Mouse (Mus musculus): ENCODE results near the gene Palm.

Palm gene

DNA sequence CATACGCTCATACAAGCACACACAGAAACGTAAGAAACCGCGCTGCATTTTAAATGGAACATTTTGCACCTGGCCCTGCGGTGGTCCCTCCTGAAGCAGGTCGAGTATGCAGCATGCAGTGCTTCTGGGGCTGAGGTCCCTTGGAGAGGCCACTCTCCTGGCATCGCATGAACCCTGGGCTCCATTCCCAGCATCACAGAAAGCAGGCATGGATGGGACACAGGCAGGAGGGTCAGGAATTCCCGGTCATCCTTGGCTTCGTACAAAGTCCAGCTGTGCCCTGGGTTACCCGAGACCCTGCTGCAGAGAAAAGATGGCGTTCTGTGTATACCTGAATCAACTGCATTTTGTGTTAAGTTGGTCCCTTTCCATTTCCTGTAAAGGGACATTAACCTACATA is 7.1 kb downstream of the Palm start:
- DNase-seq: no peak

DNA sequence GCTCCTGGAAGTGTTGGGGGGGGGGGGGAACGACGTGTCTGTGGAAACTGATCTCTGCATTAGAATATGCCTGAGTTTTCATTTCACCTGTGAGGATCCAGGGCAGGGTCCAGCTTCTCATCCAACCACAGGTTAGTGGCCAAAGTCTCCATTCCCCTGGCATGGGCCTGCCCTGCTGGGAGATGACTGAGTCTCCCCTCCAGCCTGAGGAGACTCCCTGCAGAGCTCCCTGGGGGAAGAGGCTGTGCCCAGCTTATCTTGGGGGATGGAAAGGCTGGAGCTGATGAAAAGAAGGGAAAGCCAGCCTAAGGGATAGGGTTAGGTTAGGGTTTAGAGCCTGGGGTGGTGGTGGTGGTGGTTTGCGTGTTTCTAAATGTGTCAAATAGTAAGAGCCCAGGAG is 8.5 kb downstream of the Palm start:
- DNase-seq: no peak

DNA sequence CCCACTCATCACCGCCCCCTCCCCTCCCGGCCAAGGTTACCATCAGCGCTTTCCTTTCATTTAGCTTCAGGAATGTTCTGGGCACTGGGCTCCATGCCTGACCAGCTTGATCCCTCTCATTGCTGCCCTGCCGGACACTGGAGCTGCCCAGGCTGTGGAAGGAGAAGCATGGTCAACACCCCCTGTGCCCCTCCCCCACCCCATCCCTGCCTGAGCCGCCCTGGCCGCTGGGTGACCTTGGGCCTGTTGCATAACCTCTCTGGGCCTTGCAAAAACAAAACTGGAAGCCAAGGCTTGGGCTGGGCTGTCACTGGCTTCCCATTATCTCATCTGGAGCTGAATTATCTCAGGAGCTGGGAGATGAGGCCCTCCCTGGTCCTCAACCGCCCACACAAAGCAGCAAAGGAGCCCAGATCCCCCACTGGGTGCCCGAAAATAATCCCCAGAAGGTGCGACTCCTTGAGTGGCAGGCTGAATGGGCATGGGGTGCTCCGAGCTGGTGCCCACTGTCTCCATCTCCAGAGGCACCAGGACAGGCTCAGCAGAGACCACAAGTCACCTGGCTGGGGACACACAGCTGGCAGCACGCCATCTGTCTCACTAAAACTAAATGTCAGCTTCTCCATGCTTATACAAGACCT is 9.1 kb downstream of the Palm start:
- peak; percentile 33 to 51 for DNase-seq

DNA sequence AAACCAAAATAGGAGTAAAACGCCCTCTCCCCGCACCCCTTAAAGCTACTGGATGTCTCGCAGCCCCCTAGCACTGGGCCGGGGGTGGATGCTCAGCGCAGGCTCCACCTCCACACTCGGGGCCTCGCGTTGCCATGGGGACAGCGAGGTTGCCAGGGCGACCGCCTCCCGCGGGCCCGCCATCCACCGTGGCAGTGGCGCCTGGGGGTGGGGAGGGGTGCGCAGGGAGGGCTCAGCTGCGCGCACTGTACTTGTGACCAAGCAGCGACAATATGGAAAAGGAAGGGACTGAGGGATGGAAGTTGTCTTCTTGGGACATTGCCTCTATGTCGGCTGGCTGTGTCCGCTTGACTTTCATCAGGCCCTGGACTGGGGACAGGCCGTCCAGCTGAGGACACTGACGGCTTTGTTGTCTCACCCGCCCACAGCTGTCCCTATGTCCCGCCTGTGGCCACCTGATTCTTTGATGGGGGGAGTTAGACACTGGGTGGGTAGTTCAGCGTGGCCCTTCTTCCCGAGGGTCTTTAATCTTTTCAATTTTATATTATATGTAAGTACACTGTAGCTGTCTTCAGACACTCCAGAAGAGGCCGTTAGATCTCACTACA is 10.4 kb downstream of the Palm start:
- DNase-seq: peak; percentile 67 to 72

DNA sequence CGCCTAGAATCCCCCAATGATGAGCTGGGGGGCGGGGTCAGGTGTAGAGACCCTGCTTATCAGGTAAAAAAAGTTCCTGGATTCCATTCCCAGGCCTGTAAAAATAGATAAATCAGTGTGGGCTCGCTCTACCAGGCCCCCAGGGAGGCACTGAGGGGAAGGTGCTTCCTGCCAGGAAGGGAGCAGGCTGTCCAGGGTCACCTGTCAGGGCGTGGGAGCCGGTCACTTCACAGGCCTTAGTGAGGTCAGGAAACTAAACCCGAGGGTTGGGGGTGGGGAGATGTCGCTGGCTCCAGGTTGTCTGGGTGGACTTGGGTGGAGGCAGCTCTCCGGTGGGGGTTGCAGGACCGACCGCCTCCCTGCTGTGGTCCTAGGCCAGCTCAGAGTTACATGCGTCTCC is 12.3 kb downstream of the Palm start:
- no peak for DNase-seq

DNA sequence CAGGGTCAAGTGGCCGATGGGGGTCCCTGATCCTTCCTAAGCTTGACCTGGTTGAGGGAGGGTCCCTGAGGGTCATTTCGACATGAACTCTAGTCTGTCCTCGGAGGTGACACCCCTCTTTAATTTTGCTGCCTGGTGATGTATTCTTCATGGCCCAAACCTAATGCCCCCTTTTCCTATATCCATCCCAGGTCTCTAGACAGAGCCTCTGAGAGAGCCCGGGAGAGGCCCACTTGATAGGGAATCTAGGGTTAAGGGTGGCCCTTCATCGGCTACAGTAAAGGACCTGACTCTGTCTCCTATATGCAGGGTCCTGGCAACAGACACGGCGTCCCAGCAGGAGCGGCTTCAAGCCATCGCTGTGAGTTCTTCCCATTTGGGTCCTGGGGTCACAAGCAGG is 13.0 kb downstream of the Palm start:
- DNase-seq: no peak

DNA sequence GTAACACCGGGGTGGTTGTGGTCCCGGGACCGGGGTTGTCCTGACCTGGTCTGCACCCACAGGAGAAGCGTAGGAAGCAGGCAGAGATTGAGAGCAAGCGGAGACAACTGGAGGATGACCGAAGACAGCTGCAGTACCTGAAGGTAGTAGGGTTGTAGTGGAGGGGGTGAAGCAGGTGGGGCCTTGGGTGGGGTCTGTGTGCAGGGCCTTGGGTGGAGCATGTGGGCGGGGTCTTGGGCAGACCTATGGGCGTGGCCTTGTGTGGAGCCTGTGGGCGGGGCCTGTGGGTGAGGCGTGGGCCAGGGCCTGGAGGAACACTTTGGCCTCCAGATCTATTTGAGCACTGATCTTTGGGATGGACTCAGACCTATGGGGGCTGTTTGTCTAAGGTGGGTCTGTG is 13.6 kb downstream of the Palm start:
- DNase-seq: no peak

DNA sequence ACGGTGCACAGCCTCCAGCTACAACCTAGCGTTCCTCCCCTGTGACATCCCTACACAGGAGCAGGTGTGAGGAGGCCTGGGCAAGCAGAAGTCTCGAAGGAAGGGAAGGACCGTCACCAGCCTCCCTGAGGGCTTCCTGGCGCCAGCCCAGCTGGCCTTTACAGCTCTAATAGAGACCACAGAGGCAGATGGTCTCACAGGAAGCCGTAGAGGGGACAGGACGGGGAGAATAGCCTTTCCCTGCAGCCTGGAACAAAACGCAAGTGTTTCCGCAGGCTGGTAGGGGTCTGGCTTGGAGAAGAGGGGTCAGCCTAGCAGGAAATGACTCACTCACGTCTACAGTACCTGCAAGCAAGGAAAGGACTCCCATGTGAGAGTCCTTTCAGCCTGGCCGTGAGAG is 14.5 kb downstream of the Palm start:
- DNase-seq: peak; percentile 47 to 53

DNA sequence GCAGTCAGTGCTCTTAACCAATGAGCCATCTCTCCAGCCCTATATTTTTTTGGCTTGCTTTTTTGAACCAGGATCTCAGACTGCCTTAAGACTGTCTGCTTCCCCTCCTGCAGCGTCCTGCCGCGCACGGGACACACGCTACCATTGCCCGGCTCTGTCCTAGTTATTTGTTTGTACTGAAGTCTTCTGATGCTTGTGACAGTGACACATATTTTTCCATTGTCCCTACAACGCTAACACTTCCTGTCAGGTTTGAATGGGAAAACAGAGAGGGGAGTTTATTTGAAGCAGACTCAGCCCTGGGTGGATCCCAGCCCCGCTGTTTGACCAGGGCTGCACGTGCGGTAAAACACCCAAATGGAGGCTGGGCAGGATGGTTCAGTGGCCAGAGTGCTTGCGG is 15.4 kb downstream of the Palm start:
- no peak for DNase-seq

DNA sequence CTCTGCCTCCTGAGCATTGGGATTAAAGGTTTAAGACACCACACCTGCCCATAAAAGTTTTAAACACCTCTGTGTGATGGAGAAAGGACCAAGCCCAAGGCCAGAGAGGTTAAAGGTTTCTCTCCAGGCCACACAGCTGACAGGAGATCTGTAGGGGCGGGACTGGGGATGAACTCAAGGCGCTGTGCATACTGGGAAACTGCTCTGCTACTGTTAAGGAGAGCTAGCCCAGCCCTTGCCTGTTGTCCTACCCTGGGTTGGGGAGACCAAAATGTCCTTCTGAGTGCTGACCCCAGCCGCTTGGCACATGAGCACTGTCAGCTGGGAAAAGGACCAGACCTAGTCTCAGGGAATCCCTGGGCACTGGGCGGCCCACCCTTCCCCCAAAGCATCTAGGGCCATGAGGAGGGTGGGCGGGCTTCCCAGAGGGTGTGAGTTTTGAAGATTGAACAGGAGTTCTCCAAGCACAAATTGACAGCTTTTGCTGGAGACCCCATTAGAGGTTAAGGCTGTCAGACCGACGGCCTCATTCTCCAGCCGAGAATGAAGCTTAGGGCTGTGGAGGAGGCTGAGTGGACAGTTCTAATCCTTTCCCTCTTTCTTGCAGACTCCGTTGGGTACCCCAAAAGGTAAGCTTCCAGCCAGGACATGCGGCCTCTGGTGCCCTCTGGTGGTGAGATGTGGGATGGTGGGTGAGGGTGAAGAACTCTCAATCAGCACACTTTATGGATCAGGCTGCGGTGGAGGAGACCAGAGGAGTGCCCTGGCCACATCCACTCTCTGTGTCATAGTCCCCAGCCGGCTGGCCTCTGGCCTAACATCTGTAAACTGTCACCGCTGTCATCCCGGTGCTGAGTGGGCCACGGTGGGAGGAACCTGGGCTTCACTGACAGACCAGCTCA is 18.6 kb downstream of the Palm start:
- DNase-seq: peak; percentile 86 to 91

DNA sequence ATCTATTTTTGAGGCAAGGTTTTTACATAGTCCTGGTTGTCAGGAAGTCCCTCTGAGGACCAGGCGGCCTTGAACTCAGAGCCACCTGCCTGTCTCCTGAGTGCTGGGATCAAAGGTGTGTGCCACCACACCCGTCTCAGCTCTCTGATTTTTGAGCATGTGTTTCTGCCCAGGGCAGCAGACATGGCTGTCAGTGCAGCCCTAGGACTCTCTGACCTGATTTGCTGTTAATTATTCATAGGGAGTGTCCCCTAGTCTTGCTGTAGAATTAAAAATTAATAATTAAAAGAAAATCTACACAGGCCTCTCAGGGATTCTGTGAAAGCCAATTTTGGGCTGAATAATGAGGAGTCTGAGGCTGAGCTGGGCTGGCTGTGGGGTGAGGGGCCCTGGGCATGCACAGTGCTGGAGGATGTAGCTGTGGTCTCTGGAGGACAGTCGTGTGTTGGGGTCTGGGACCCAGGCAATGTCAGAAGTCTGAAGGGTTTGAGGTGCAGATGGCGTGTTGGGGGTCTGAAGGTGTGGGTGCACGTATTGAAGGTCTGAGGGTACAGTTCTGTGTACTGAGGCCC is 21.0 kb downstream of the Palm start:
- DNase-seq: no peak

DNA sequence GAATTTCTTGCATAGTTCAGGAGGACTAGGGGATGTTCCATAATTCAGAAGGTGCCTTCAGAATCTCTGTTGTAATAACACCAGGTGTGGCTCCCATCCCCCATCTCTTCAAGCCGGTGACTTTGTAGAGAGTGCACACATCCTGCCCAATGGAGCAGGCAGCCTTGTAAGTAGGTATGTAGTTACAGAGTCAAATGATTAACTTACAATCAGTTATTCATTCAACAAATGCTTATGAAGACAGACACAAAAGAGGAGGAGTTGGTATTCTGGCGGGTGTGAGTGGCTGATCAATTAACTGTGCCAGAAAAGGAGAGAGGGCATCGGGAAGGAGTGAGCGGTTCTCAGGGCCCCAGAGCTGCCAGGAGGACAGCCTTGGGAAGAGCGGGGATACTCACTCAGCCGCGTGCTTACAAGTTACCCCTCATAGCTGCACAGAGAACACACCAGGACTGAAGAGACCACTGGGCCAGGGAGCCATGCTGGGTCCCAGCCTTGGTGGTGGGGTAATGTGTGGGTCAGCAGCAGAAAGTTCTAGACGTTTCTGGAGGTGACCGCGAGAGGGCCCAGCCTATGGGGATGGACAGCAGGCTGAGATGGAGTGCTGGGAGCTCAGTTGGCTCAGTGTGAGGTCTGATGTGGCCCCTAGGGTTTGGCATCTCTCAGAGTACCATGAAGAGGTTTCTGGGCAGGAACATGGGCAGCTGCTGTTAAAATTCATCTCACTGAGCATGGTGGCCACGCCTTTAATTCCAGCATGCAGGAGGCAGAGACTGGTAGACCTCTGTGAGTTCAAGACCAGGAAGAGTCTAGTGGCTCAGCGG is 22.5 kb downstream of the Palm start:
- DNase-seq: no peak

DNA sequence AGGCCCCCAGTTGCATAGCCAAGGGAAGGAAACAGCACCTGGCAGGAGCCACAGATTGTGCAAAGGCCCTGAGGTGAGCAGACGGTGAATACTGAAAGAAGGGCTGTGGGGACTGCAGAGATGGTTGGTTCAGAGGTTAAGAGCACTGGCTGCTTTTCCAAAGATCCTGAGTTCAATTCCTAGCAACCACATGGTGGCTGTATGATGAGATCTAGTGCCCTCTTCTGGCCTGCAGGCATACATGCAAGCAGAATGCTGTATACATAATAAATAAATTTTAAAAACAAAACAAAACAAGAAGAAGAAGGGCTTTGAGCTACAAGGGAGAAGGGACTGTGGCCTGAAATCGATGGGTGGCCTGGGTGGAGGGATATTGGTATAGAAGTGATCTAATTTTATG is 23.7 kb downstream of the Palm start:
- no peak for DNase-seq

DNA sequence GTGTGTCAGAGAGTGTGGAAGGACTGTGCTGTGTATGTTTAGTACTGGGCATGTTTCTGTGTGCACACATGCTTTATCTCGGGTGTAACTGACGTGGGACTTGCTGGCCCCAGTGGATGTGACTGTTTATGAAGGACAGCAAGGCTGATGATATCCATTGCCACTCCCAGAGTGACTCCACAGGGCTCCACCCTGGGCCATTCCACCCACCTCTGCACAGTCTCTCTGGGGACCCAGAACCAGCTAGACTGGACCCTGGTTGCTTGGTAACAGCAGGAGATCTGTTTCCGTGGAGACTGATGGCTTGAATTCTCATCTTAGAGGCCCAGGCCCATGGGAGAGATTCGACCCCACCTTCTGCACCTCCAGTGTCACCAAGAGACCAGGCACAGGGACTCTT is 24.9 kb downstream of the Palm start:
- no peak for DNase-seq

DNA sequence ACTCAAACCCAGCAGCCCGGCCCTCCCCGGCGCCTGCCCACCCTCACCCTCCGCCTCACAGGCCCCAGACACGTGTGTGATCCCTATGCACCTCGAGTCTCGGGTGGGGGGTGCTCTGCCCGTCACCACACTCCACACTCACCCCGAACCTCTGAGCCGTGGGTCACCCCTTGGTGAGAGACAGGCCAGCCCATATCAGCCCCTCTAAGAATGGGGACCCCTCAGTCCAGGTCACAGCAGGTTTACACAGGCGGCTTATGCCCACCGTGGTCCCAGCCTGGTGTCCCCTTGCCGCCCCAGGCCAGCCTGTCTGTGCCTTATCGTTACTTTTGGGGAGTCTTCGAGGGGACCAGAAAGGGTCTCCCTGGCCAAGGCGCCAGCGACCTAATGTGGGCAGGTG is 26.2 kb downstream of the Palm start:
- DNase-seq: no peak

DNA sequence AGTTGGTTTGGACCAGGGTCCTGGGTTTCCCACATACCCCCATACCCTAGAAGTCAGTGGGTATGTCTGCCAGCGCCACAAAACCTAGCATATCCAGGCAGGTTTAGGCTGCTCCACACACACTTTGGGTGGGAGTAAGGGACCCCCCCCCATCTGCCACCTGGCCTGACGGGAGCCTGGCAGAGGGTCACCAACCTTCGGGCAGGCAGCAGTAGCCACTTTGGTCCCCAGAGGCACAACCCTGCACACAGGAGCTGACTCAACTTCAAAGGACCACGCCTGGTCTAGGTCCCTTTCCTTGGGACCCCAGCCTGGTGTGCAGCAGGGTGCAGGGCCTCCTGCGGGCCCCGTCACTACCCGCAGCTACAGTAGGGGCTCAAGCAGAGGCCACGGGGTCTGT is 26.9 kb downstream of the Palm start:
- no peak for DNase-seq

DNA sequence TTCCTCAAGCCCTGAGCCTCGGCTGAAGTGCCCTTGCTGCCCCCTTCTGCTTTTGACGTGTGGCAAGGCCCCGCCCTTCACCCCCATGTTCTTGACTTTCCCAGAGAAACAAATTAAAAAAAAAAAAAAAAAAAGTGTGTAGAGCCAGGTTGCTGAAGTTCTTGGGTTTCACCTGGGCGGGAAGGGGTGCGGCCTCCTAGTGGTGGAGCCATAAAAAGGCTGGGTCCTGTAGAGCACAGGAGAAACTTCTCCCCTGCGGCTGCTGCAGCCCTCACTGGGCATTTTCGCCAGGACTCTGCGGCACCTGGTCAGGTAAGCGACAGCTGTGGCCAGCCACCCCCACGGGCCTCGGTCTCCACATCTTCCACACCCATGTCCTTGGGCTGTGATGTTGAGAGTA is 27.4 kb downstream of the Palm start, which contains the start of gene Misp:
Gene Misp (plus strand): TSS at position 208 of the 400 bp plus-strand sequence.
- no peak for DNase-seq

DNA sequence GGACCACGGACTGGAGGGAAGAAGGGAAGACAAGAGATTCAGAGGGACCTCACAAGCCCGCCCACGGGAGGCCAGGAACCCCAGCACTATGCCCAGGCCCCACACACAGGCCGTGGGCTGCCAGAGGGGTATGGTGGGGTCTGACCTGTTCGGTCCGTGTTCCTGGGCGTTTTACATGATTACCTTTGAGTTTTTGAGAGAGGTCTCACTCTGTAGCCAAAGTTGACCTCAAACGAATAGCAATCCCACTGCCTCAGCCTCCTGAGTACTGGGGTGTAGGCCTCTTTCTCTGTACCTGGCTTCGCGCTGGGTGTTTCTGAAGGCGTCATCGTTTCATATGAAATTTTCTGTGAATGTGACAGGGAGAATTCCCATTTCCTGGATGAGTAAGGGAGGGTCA is 28.4 kb downstream of the Palm start:
- DNase-seq: no peak

DNA sequence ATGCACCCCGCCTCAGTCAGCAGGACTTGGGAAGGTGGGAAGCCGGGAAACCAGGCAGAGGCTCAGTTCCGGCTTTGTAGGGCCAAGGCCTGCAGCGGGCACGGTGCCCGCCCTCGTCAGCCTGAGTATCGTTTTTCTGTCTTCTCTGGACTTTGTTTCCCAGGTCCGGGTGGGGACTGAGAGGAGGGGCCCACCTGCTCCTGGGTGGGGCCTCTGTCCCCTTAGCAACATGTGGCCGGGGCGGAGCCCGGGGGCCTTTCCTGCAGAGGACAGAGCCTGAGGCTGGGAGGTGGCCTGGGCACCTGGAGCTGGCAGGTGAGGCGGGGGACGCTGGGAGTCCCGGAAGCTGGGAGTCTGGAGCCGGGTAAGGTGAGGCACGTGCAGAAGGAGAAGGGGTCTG is 29.0 kb downstream of the Palm start:
- DNase-seq: no peak

DNA sequence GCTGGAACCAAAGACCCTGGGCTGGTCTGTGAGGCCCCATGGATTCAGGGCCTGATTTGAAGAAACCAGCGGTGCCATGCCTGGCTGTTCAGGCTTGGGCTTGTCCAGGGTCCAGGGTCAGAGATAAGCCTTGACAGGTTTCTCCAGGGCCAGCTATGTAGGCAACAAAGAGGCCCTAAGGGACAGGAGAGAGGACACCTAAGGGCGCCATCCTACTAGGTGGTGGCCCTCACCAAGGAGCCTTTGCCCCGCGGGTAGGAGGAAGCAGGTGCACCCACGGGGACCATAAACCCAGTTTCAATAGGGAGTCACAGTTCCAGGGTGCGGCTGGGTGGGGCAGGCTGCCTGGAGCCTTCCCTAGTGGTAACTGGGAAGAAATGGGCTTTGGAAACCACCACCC is 29.6 kb downstream of the Palm start:
- no peak for DNase-seq

DNA sequence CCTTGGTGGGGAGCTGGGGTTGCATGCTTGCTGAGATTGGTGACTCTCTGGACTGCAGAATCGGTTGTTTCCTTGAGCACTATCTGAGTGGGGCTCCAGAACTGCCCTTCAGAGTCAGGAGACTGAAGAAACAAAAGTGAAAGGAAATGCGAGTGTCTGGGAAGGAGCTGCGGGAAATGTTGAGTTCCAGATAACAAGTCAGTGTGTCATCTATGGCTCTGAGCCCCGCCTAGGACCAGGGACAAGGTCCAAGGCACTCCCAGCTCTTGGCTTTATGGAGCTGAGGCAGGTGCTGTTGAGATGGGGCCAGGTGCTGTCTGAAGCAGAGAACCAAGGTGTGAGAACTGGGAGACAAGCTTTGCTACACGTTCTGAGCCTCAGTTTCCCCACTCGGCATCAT is 31.0 kb downstream of the Palm start:
- DNase-seq: no peak

DNA sequence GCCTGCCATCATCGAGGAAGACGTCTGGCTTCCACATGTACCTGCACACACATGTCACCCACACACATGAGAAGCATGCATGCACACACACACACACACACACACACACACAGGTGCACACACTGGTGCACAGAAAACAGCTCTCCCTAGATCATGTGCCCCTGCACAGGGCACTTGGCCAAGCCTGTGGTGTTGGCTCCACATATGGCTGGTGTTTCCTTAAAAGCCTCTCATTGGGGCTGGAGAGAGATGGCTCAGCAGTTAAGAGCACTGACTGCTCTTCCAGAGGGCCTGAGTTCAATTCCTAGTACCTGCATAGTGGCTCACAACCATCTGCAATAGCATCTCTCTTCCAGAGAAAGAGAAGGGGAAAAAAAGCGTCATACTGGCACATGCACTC is 38.2 kb downstream of the Palm start:
- no peak for DNase-seq

All from cerebellum, adult 18-20 months (tissue).